Mouse (Mus musculus) cortical plate, adult 2 months (tissue): ENCODE results near the gene Ano6. TPM values are rescaled to one million over a fixed set of nuclear protein-coding genes. Genes with fewer than 3 reads are reported as not detected.
A peak's percentile ranks its signal among the peaks of the same experiment; 100 is the strongest.

ENCODE experiments used
- H3K27ac ChIP-seq: fragments of 200-500 bp; 2 replicates; pipeline ENCODE4 v1.5.1; 2012; ENCODE audit warnings: low read length, control low read depth, inconsistent platforms; ENCODE audit not compliant: insufficient read depth
- H3K4me1 ChIP-seq: fragments of 200-500 bp; 2 replicates; pipeline ENCODE4 v1.6.1; 2011; ENCODE audit warnings: low read length; ENCODE audit not compliant: control insufficient read depth, insufficient read depth
- H3K4me3 ChIP-seq: fragments of 200-500 bp; 2 replicates; pipeline ENCODE4 v1.5.1; 2011; ENCODE audit warnings: mild to moderate bottlenecking, low read length, control low read depth; ENCODE audit not compliant: insufficient read depth
- CTCF ChIP-seq: fragments of 200-500 bp; IDR thresholded peaks from 2 replicates; pipeline ENCODE4 v1.5.1; 2011; ENCODE audit warnings: mild to moderate bottlenecking, control low read depth, low read length; ENCODE audit not compliant: insufficient read depth; ENCODE audit errors: extremely low read depth
- POLR2A ChIP-seq: fragments of 200-500 bp; IDR thresholded peaks from 2 replicates; pipeline ENCODE4 v1.6.1; 2011; ENCODE audit warnings: mild to moderate bottlenecking, low read length, control low read depth; ENCODE audit not compliant: insufficient read depth; ENCODE audit errors: extremely low read depth
- polyA plus RNA-seq: library from polyadenylated mRNA; depleted of rRNA; stranded (reverse); fragments of >200 nt; gene quantifications from 2 replicates; pipeline ENCODE4 v1.2.3, GENCODE M21; 2012

The Ano6 gene
- polyA plus RNA-seq, 1 experiment = 16.7 TPM

DNA sequence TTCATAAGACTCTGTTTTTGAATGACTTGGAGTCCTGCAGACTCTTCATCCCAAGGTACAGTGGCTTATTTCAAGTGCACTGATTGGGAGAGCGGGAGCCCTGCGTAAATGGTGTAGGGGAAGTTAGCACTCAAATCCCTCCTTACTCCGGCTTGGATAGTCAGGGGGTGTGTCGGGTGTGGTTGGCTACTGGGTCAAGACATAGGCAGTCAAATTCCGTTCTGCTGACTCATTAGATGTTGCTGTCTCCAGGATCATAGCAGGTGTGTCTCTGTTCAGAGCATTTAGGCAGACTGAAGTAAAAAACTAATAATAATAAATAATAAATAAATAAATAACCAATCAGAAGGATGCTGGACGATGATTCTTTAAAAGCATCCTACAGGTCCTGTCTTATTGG lies 27.2 kb upstream of the Ano6 start:
- H3K4me3 ChIP-seq = no peak overlapping the region
- TF ChIP-seq CTCF = no peak
- no peak for TF ChIP-seq POLR2A
- H3K4me1 ChIP-seq = no peaks in the 10 kb centered on the region
- H3K27ac ChIP-seq = no peak overlapping the region

DNA sequence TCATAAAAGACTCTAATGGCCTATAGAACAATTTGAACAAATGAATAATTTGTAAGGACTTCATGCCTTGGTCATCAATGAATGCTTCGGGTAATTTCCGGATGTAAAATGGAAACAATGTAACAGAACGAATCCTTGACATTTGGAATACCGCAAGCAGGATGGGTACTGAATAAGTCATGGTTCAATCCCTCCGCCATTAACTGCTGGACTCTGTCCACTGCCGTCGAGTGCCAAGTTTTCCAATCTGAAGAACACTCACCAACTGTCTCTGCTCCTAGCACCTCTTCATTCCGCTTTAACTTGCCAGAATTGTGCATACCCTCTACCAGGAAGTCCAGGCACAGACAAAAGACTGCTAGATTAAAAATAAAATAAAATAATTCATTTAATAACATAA lies 25.4 kb upstream of the Ano6 start:
- no peaks in the 10 kb centered on the region for H3K4me1 ChIP-seq
- H3K4me3 ChIP-seq = no peak overlapping the region
- H3K27ac ChIP-seq = no peak overlapping the region
- no peak for TF ChIP-seq POLR2A

DNA sequence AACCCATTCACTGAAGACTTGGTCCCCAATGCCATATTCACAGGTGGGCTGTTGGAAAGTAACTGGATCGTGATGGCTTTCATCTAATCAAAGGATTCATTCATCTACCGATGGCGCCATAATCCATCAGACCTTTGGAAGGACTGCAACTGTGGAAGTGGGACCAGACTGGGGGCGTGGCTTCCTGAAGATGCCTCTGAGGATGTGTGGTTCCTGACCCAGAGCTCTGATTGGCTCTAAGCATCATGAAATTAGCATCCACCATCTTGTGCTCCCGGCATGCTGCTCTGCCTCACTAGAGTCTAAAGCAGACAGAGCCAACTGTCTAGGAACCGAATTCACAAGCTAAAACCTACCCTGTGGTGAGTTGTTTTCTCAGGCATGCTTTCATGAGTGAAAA lies 24.7 kb upstream of the Ano6 start:
- TF ChIP-seq CTCF = no peak
- TF ChIP-seq POLR2A = no peak
- Histone ChIP-seq H3K27ac (no peak overlapping the region), H3K4me3 (no peak overlapping the region), H3K4me1 (no peaks in the 10 kb centered on the region)

DNA sequence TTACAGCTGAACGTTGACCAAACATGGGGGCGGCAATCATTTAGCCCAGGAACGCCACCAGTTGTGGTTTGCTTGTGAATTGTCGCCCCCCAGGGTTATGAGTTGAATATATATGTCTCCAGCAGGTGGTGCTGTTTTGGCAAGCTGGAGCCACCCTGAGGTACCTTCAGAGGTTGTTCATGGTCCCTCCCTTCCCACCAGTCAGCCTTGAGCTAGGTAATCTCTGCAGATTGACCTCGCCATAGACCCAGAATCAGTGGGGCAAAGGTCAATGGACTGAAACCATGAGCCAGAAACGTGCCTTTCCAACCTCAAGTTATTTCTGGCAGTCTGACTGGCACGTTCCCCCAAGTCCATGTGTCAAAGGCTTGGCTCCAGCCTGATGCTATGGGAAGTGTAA lies 22.8 kb upstream of the Ano6 start:
- Histone ChIP-seq H3K27ac (no peak overlapping the region), H3K4me3 (no peak overlapping the region), H3K4me1 (no peaks in the 10 kb centered on the region)
- TF ChIP-seq POLR2A (no peak), CTCF (peak; percentile 23; the same call in 1 of the 2 replicates)

DNA sequence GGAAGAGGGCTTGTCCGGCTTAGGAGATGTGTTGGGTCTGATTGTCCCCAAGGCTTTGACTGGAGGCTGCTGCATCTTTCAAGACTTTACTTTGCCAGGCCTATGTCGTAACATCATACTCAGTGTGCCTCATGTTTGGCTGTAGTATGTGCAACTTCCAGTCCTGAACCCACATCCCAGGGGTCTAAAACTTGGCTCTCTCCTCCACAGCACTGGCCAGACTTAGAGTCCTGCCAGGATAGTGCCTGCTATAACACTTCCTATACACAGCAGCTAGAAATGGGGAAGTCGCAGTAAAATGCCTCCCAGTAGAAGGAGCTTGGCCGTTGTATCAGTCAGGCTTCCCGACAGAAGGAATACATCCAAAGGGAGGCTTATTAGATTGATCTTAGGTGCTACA lies 21.9 kb upstream of the Ano6 start:
- TF ChIP-seq POLR2A (no peak), CTCF (no peak)
- Histone ChIP-seq H3K27ac (no peak overlapping the region), H3K4me3 (no peak overlapping the region), H3K4me1 (no peaks in the 10 kb centered on the region)

DNA sequence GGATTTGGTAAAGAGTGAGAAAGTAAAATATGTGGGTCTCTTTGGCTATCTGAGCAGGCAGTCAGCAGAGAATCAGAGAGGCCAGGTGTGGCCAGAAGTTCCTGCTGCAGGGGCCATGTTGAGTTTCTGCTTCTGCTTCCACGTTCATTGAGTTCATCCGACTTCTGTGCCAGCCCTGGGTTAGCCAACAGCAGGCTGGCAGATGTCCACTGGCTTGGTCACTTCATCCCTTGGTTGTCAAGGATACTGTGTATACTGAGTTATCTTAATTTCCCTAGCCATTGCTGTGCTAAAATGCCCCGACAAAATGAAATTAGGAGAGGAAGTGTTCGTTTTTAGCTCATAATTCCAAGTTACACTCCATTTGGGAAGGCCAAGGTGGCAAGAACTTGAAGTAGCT lies 21.1 kb upstream of the Ano6 start:
- Histone ChIP-seq H3K27ac (no peak overlapping the region), H3K4me3 (no peak overlapping the region), H3K4me1 (no peaks in the 10 kb centered on the region)
- TF ChIP-seq CTCF (no peak), POLR2A (no peak)

DNA sequence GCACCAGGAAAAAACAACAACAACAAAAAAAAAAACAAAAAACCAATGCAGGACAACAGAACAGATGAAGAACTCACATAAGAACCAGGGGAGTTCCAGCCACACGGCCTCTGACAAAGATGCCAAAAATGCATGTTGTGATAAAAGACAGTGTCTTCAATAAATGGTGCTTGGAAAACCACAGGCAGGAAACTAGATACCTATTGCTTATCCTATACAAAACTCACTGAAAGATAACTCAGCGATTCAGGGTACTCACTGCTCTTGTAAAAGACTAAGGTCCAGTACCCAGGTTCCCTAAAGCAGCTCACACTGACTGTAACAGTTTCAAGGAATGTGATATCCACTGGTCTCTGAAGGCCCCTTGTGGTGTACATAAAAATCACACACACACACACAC lies 20.3 kb upstream of the Ano6 start:
- Histone ChIP-seq H3K4me3 (no peak overlapping the region), H3K4me1 (no peaks in the 10 kb centered on the region), H3K27ac (no peak overlapping the region)
- no peak for TF ChIP-seq POLR2A
- TF ChIP-seq CTCF = no peak

DNA sequence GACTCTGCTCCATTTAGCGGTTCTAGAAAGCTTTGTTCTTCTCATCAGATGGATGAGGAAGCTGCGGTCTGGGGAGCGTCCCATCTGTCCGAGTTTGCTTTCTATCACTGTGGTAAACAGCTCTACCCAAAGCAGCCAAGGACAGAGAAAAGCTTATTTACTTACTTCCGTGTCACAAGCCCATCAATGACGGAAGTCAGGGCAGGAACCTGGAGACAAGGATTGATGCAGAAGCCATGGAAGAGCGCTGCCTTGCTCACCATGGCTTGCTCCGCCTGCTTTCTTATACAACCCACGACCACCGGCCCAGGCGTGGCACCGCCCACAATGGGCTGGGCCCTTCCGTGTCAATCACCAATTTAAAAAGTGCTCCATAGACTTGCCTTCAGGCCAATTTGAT lies 18.3 kb upstream of the Ano6 start:
- Histone ChIP-seq H3K4me3 (peak overlapping the region; percentile 7; the same call in 1 of the 2 replicates), H3K27ac (no peak overlapping the region), H3K4me1 (no peaks in the 10 kb centered on the region)
- TF ChIP-seq POLR2A (no peak), CTCF (no peak)

DNA sequence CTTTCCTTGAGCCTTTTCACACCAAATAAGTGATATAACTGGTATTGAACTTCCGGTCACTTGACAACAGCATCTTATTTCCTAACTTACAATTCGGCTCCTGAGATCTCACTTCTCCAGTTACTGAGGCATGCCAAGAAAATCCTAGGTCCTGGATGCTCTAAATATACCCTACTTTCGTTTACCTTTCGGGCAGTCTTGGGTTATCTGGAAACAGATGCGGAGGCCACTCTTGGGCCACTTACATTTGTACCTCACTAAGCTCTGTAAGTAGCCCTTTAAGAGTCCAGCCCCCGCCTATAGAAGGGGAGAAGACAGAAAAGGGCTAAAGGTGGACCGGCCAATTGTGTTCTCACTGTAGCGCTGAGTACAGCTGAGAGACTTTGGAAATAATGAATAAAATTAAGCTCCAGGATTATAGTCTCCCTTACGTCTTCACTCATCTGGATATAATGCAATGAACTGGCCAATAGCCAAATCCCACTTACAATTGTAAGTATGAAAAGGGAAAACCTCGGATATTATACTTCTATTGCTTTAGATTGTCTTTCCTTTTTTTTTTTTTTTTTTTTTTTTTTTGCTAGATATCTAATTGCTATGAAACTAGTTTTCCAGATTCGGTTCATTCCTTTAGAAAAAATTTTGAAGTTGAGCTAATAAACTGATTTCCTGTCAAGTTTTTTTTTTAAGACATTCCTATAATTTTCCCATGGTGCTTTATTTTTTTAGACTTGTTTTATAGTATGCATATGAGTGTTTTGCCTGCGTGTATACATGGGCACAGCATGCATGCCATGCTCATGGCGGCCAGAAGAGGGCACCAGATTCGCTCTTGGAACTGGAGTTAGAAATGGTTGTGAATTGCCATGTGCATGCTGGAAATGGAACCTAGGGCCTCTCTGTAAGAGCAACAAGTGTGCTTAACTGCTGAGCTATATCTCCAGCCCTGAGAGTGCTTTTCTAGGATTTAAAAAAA lies 17.5 kb upstream of the Ano6 start:
- TF ChIP-seq CTCF (peak; percentile 70), POLR2A (no peak)
- Histone ChIP-seq H3K27ac (no peak overlapping the region), H3K4me1 (no peaks in the 10 kb centered on the region), H3K4me3 (no peak overlapping the region)

DNA sequence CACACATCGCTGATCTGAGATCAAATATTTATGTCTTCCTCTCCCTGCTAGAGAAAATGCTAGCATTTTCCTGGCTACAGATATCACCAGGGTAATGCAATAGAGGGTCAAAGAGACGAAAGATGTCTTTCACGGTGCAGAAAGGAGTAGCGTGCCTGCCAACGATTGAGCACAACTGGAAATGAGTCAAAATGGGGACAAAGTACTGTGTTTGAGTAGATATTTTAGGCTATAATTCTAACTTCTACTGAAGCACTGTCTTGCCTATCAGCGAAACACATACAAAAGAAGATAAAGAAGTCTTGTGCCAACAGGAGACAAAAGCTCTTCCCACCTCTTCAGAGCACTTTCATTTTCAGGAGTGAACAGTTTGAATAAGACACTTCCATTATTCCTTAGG lies 16.4 kb upstream of the Ano6 start:
- no peaks in the 10 kb centered on the region for H3K4me1 ChIP-seq
- no peak overlapping the region for H3K27ac ChIP-seq
- TF ChIP-seq CTCF (no peak), POLR2A (no peak)
- no peak overlapping the region for H3K4me3 ChIP-seq
